Mouse (Mus musculus): ENCODE data around the gene Dapp1. TPM values are rescaled to one million over a fixed set of nuclear protein-coding genes. Genes with fewer than 3 reads are reported as not detected.

The Dapp1 gene
- polyA plus RNA-seq, 1 experiment from 2014 or later: 4.1 TPM

DNA sequence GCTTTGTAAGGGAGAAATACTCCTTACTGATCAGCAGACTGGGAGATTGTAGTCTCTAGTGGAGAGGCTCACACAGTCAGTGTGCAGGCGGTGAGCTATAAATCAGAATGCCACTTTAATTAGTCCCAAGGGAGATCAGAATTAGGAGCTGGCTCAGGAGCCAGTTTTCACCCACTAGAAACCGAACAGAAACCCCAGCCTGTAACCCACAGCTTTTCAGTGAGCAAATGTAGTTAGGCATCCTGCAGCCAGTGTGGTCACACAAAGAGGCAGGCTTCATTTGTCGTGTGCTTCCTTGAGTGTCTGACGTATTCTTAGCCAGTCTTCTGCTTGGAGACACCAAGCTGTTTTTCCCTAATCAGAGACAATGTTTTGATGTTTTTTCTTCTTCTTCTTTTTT, 85.0 kb downstream of the Dapp1 start:
- H3K36me3 ChIP-seq (ENCODE audit: control insufficient read depth, insufficient read depth): 0 out of 2 replicates have a peak, but pooled peaks cover 4% of the 10 kb centered on the region
- no peak overlapping the region for H3K9ac ChIP-seq (replicated peaks; ENCODE audit: low read depth, low read length)
- H3K9me3 ChIP-seq (ENCODE audit: control insufficient read depth, low read length): no peaks in the 10 kb centered on the region
- no peak overlapping the region for H3K4me3 ChIP-seq (replicated peaks; ENCODE audit: low read length)
- no peak overlapping the region for H3K4me2 ChIP-seq (ENCODE audit: low read length)
- H3K27ac ChIP-seq (ENCODE audit: low read length): no peak overlapping the region
- WGBS: 82% methylated on average over 4 of the region's 4 CpGs
- H3K27me3 ChIP-seq (replicated peaks; ENCODE audit: control insufficient read depth, insufficient read depth, low read length): no peaks in the 10 kb centered on the region
- no peak for ATAC-seq
- H3K4me1 ChIP-seq (replicated peaks; ENCODE audit: control insufficient read depth, insufficient read depth, low read length): peaks cover 8% of the 10 kb centered on the region

DNA sequence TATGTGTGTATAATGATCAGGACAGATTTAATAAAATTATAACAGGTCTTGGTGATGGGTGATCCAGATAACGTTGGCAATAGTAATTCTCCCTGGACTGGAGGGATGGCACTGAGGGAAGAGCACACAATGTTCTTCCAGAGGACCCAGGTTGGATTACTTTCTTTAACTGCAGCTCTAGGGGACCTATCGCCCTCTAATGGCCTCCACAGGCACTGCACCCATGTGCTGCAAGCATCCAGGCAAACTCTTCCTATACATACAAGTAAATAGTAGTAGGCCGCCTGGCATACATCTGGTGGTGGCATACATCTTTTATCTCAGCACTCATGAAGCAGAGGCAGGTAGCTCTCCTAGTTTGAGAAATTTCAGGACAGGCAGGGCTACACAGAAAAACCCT, 86.1 kb downstream of the Dapp1 start:
- peaks cover 3% of the 10 kb centered on the region for H3K4me1 ChIP-seq (replicated peaks; ENCODE audit: control insufficient read depth, insufficient read depth, low read length)
- no peak overlapping the region for H3K4me2 ChIP-seq (ENCODE audit: low read length)
- no peak overlapping the region for H3K4me3 ChIP-seq (replicated peaks; ENCODE audit: low read length)
- 95% methylated on average over 3 of the region's 3 CpGs for WGBS
- H3K27ac ChIP-seq (ENCODE audit: low read length): no peak overlapping the region
- peaks cover 4% of the 10 kb centered on the region; the same call in 1 of the 2 replicates for H3K36me3 ChIP-seq (ENCODE audit: control insufficient read depth, insufficient read depth)
- no peaks in the 10 kb centered on the region for H3K9me3 ChIP-seq (ENCODE audit: control insufficient read depth, low read length)
- no peaks in the 10 kb centered on the region for H3K27me3 ChIP-seq (replicated peaks; ENCODE audit: control insufficient read depth, insufficient read depth, low read length)
- ATAC-seq: no peak
- H3K9ac ChIP-seq (replicated peaks; ENCODE audit: low read depth, low read length): no peak overlapping the region

DNA sequence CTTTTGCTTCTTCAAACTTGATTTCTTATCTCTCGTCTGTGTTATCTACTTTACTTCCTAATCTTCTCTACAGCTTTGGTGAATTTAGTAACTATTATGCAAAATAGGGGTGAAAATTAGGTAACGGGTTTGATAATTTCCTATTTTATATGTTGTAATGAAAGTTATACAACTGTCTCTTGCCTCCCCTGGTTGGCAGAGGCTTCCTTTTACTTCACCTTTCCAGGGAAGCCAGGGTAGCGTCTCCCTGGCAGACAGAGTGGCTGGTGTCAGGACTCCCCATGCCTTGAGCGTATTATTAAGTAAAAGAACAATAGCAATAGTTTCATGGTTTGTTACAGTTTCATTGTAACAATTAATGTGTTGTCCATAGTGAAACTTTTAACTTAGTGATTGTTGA, 87.6 kb downstream of the Dapp1 start:
- no peak overlapping the region for H3K4me3 ChIP-seq (replicated peaks; ENCODE audit: low read length)
- no peaks in the 10 kb centered on the region for H3K9me3 ChIP-seq (ENCODE audit: control insufficient read depth, low read length)
- H3K27me3 ChIP-seq (replicated peaks; ENCODE audit: control insufficient read depth, insufficient read depth, low read length): no peaks in the 10 kb centered on the region
- H3K9ac ChIP-seq (replicated peaks; ENCODE audit: low read depth, low read length): no peak overlapping the region
- no peak overlapping the region for H3K4me2 ChIP-seq (ENCODE audit: low read length)
- no peaks in the 10 kb centered on the region for H3K4me1 ChIP-seq (replicated peaks; ENCODE audit: control insufficient read depth, insufficient read depth, low read length)
- H3K36me3 ChIP-seq (ENCODE audit: control insufficient read depth, insufficient read depth): peaks cover 10% of the 10 kb centered on the region
- no peak for ATAC-seq
- H3K27ac ChIP-seq (ENCODE audit: low read length): no peak overlapping the region
- 82% methylated on average over 4 of the region's 4 CpGs for WGBS

DNA sequence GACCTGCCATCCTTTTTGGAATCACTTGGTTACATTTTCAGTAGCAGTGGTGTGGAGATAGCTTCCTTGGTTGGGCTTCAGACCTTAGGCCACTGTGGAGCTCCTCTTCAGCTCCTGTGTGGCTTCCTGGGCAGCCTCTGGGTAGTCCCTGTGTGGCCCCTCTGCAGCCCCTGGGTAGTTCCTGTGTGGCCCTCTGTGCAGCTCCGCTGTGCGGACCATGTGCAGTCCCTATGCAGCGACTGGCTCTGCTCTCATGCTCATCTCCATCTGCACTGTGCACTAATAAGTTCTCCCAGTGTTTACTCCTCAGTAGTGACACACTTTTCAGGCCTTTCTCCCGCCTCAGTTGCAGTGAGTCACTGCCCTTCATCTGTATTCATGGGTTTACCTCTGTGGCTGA, 89.2 kb downstream of the Dapp1 start:
- Histone ChIP-seq H3K4me3 (replicated peaks; ENCODE audit: low read length) (no peak overlapping the region), H3K4me1 (replicated peaks; ENCODE audit: control insufficient read depth, insufficient read depth, low read length) (no peaks in the 10 kb centered on the region), H3K9me3 (ENCODE audit: control insufficient read depth, low read length) (no peaks in the 10 kb centered on the region), H3K27ac (ENCODE audit: low read length) (no peak overlapping the region), H3K36me3 (ENCODE audit: control insufficient read depth, insufficient read depth) (peaks cover 10% of the 10 kb centered on the region), H3K9ac (replicated peaks; ENCODE audit: low read depth, low read length) (no peak overlapping the region), H3K27me3 (replicated peaks; ENCODE audit: control insufficient read depth, insufficient read depth, low read length) (no peaks in the 10 kb centered on the region), H3K4me2 (ENCODE audit: low read length) (no peak overlapping the region)
- WGBS: 72% methylated on average over 4 of the region's 4 CpGs
- ATAC-seq: no peak

DNA sequence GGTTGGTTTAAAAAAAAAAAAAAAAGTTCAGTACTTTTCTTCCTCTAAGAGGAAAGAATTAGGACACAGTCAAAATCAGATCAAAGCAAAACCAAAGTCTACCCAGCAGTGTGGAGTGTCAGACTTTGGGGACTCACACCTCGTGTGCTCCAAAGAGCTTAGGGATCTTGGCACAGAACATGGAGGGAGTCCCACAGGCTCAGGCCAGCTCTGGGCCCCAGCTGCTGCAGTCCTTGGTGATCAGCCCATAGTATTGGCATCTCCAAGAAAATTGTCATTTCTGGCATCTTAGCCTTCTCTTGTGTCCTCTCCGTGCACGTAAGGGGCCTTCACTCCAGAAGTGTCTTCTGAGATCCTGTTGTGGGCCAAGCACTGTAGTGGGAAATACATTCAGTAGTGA, 90.3 kb downstream of the Dapp1 start:
- H3K36me3 ChIP-seq (ENCODE audit: control insufficient read depth, insufficient read depth): peaks cover 10% of the 10 kb centered on the region
- 75% methylated on average over 3 of the region's 3 CpGs for WGBS
- ATAC-seq: no peak

GRCm38 (mm10) chr3:137887961-137888360, 93.4 kb downstream of the Dapp1 start:
- no peaks in the 10 kb centered on the region for H3K4me1 ChIP-seq (replicated peaks; ENCODE audit: control insufficient read depth, insufficient read depth, low read length)
- H3K27me3 ChIP-seq (replicated peaks; ENCODE audit: control insufficient read depth, insufficient read depth, low read length): no peaks in the 10 kb centered on the region
- H3K4me2 ChIP-seq (ENCODE audit: low read length): no peak overlapping the region
- H3K9me3 ChIP-seq (ENCODE audit: control insufficient read depth, low read length): no peaks in the 10 kb centered on the region
- no peak overlapping the region for H3K4me3 ChIP-seq (replicated peaks; ENCODE audit: low read length)
- peaks cover 6% of the 10 kb centered on the region for H3K36me3 ChIP-seq (ENCODE audit: control insufficient read depth, insufficient read depth)
- no peak overlapping the region for H3K9ac ChIP-seq (replicated peaks; ENCODE audit: low read depth, low read length)
- no peak overlapping the region for H3K27ac ChIP-seq (ENCODE audit: low read length)
- WGBS: 48% methylated on average over 7 of the region's 7 CpGs
- ATAC-seq: no peak

More for the DNA sequence above, 90.3 kb downstream of the Dapp1 start:
- H3K4me1 ChIP-seq (replicated peaks; ENCODE audit: control insufficient read depth, insufficient read depth, low read length): no peaks in the 10 kb centered on the region
- no peak overlapping the region for H3K4me3 ChIP-seq (replicated peaks; ENCODE audit: low read length)
- H3K9ac ChIP-seq (replicated peaks; ENCODE audit: low read depth, low read length): no peak overlapping the region
- no peak overlapping the region for H3K4me2 ChIP-seq (ENCODE audit: low read length)
- no peak overlapping the region for H3K27ac ChIP-seq (ENCODE audit: low read length)
- no peaks in the 10 kb centered on the region for H3K9me3 ChIP-seq (ENCODE audit: control insufficient read depth, low read length)
- no peaks in the 10 kb centered on the region for H3K27me3 ChIP-seq (replicated peaks; ENCODE audit: control insufficient read depth, insufficient read depth, low read length)

GRCm38 (mm10) chr3:137881093-137881492, 100.3 kb downstream of the Dapp1 start:
- H3K4me2 ChIP-seq (ENCODE audit: low read length): no peak overlapping the region
- no peaks in the 10 kb centered on the region for H3K9me3 ChIP-seq (ENCODE audit: control insufficient read depth, low read length)
- no peaks in the 10 kb centered on the region for H3K36me3 ChIP-seq (ENCODE audit: control insufficient read depth, insufficient read depth)
- no peak overlapping the region for H3K4me3 ChIP-seq (replicated peaks; ENCODE audit: low read length)
- no peak for ATAC-seq
- no peaks in the 10 kb centered on the region for H3K4me1 ChIP-seq (replicated peaks; ENCODE audit: control insufficient read depth, insufficient read depth, low read length)
- no peak overlapping the region for H3K27ac ChIP-seq (ENCODE audit: low read length)
- no peaks in the 10 kb centered on the region for H3K27me3 ChIP-seq (replicated peaks; ENCODE audit: control insufficient read depth, insufficient read depth, low read length)
- WGBS: 97% methylated on average over 5 of the region's 5 CpGs
- no peak overlapping the region for H3K9ac ChIP-seq (replicated peaks; ENCODE audit: low read depth, low read length)

Other genes with a start within 250 kb of the Dapp1 start
- 1,163 and 1,308 TPM in 2 replicates for gene H2afz, start 117.1 kb downstream of the Dapp1 start, polyA plus RNA-seq (2015; fragmentation: Nextera tagmentation; extraction: Ambion mirVana)
- gene Dnajb14, start 113.9 kb downstream of the Dapp1 start, polyA plus RNA-seq (2015; fragmentation: Nextera tagmentation; extraction: Ambion mirVana): 7.8 and 12.2 TPM in 2 replicates
- 141 and 145 TPM in 2 replicates for gene Lamtor3, start 63.0 kb downstream of the Dapp1 start, polyA plus RNA-seq (2015; fragmentation: Nextera tagmentation; extraction: Ambion mirVana)
- gene 1110002E22Rik, start 83.5 kb upstream of the Dapp1 start, polyA plus RNA-seq (2015; fragmentation: Nextera tagmentation; extraction: Ambion mirVana): 0.24 and 0.32 TPM in 2 replicates
- gene Gm5105, start 85.8 kb upstream of the Dapp1 start, polyA plus RNA-seq (2015; fragmentation: Nextera tagmentation; extraction: Ambion mirVana): 0.14 TPM in 1 of 2 replicates, not detected in the other
- 7.2 and 7.3 TPM in 2 replicates for gene Trmt10a, start 161.9 kb upstream of the Dapp1 start, polyA plus RNA-seq (2015; fragmentation: Nextera tagmentation; extraction: Ambion mirVana)
- 8.2 and 8.7 TPM in 2 replicates for gene Mttp, start 163.4 kb upstream of the Dapp1 start, polyA plus RNA-seq (2015; fragmentation: Nextera tagmentation; extraction: Ambion mirVana)
- gene 4930579F01Rik, start 212.3 kb upstream of the Dapp1 start, polyA plus RNA-seq (2015; fragmentation: Nextera tagmentation; extraction: Ambion mirVana): not detected in 2 replicates
- 0.53 and 1.4 TPM in 2 replicates for gene Adh7, start 236.2 kb upstream of the Dapp1 start, polyA plus RNA-seq (2015; fragmentation: Nextera tagmentation; extraction: Ambion mirVana)

Data from forebrain, embryonic 16.5 days (tissue).